ENCODE assay signal across 19 mouse cellular contexts in the genomic region with DNA sequence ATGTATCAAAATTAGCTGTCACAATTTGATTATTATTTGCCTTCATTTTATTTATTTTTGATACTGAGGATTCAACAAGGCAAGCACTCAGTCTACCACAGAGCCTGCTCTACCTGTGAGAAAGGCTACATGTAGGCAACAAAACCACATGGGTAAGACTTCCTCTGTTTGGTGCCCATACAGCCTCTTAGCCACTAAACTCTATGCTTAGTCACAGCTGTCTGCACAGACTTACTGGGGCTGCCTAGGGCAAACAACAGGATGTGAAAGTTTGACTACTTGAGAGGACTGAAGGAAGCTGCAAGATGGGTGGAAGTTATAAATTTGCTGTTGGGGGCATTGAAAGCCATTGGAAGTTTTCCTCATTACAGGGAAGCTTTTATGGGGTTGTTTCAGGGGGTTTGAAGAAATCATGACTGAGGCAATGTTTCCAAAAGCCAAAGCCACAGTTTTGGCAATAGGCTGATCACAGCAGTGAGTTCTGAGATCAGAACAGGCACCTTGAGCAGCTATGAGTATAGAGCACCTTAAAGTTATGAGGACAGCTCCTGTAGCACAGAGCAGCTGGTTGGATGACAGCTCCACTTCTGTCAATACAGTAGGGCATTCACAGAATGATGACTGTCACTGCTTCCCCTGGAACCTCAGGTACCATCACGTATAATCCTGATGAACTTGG. TPM values are rescaled to one million over a fixed set of nuclear protein-coding genes. Genes with fewer than 3 reads are reported as not detected.
A peak's percentile ranks its signal among the peaks of the same experiment; 100 is the strongest.
DNase-seq lines count a peak whose midpoint lies in the region; ATAC-seq and TF ChIP-seq lines count a peak whose summit lies in the region.
"Had no signal": no experiment of that assay in that cellular context is flagged by ENCODE, and none has a peak within 500 bp of the region (broad histone marks: within the 10 kb centered on the region; RNA-seq: fewer than 3 reads in every experiment).

No protein-coding gene starts in this region.

- H3K4me2 ChIP-seq in liver, embryonic 11.5 days = no peak overlapping the region
- H3K4me2 ChIP-seq: embryonic facial prominence, embryonic 15.5 days; forebrain, embryonic 13.5 days; hindbrain, embryonic 15.5 days; limb, embryonic 13.5 days; neural tube, embryonic 12.5 days had no signal

- no peak for TF ChIP-seq POLR2A in liver, adult 2 months (IDR thresholded peaks at IDR 0.05; ENCODE audit: extremely low read depth, insufficient read depth, low read length)
- no peak for TF ChIP-seq POLR2A in embryonic fibroblast, embryonic 13.5 days (IDR thresholded peaks at IDR 0.05; ENCODE audit: low read depth, low read length)

- no peak overlapping the region for H3K27ac ChIP-seq in liver, adult 2 months (replicated peaks; ENCODE audit: insufficient read depth, low read depth, low read length)
- H3K27ac ChIP-seq in liver, embryonic 11.5 days (ENCODE audit: low read depth, low read length) = no peak overlapping the region
- peak overlapping the region; percentile 61; the same call in 1 of the 2 replicates for H3K27ac ChIP-seq in embryonic fibroblast, embryonic 13.5 days (ENCODE audit: insufficient read depth, low read length)
- H3K27ac ChIP-seq: embryonic facial prominence, embryonic 15.5 days; forebrain, embryonic 13.5 days; hindbrain, embryonic 15.5 days; layer of hippocampus, adult 2 months; limb, embryonic 13.5 days; neural tube, embryonic 12.5 days had no signal

- H3K9me3 ChIP-seq in liver, embryonic 11.5 days (ENCODE audit: control insufficient read depth, low read length) = no peaks in the 10 kb centered on the region
- H3K9me3 ChIP-seq: embryonic facial prominence, embryonic 15.5 days; forebrain, embryonic 13.5 days; hindbrain, embryonic 15.5 days; limb, embryonic 13.5 days; neural tube, embryonic 12.5 days had no signal

- no peak overlapping the region for H3K4me3 ChIP-seq in liver, adult 2 months (ENCODE audit: insufficient read depth, low read depth, low read length)
- H3K4me3 ChIP-seq in liver, embryonic 11.5 days (ENCODE audit: low read depth, low read length) = no peak overlapping the region
- no peak overlapping the region for H3K4me3 ChIP-seq in embryonic fibroblast, embryonic 13.5 days (ENCODE audit: insufficient read depth, low read length)
- H3K4me3 ChIP-seq: embryonic facial prominence, embryonic 15.5 days; forebrain, embryonic 13.5 days; hindbrain, embryonic 15.5 days; layer of hippocampus, adult 2 months; limb, embryonic 13.5 days; neural tube, embryonic 12.5 days had no signal

- no peak for TF ChIP-seq CTCF in liver, adult 2 months (IDR thresholded peaks at IDR 0.05; ENCODE audit: low read depth, low read length)
- no peak for TF ChIP-seq CTCF in embryonic fibroblast, embryonic 13.5 days (IDR thresholded peaks at IDR 0.05; ENCODE audit: borderline replicate concordance, insufficient read depth, low read length)

- no peak for ATAC-seq in liver, embryonic 11.5 days (replicated peaks; ENCODE audit: low FRiP score)
- peak; percentile 66; the same call in 1 of the 2 replicates for ATAC-seq in monocyte, adult 5-6 weeks (replicated peaks; ENCODE audit: insufficient number of reproducible peaks, low FRiP score, low TSS enrichment, poor library complexity, severe bottlenecking)
- ATAC-seq: forebrain, embryonic 13.5 days; liver, postnatal 0 days had no signal

- DNase-seq in liver, adult 2 months (ENCODE audit: extremely low read depth, low read depth, low spot score) = peak; percentile 19
- DNase-seq in liver, embryonic 11.5 days (ENCODE audit: low spot score) = no peak
- DNase-seq in B cell, adult 2 months = peak; percentile 6
- DNase-seq in layer of hippocampus, adult 18-20 months (ENCODE audit: low spot score in 2 of 2) = no peak
- DNase-seq in cerebellum, adult 8-10 months = no peak
- no peak for DNase-seq in adrenal gland, postnatal 14 days
- DNase-seq: cerebellum, adult 11-12 months; heart, postnatal 14 days; liver, postnatal 0 days; lung, postnatal 4 days; right cerebral cortex, postnatal 25 days had no signal

- no peak overlapping the region for H3K9ac ChIP-seq in liver, adult 2 months (ENCODE audit: low read depth, low read length)
- H3K9ac ChIP-seq in liver, embryonic 11.5 days (ENCODE audit: low read depth, low read length) = no peak overlapping the region
- H3K9ac ChIP-seq: embryonic facial prominence, embryonic 15.5 days; forebrain, embryonic 13.5 days; hindbrain, embryonic 15.5 days; limb, embryonic 13.5 days; liver, postnatal 0 days; neural tube, embryonic 12.5 days had no signal

- H3K79me2 ChIP-seq in liver, adult 2 months (ENCODE audit: control insufficient read depth, insufficient read depth, low read length) = no peaks in the 10 kb centered on the region

- no peaks in the 10 kb centered on the region for H3K4me1 ChIP-seq in liver, adult 2 months (ENCODE audit: control insufficient read depth, insufficient read depth, low read length)
- H3K4me1 ChIP-seq in liver, embryonic 11.5 days (replicated peaks; ENCODE audit: control insufficient read depth, insufficient read depth, low read length) = no peaks in the 10 kb centered on the region
- peaks cover 10% of the 10 kb centered on the region for H3K4me1 ChIP-seq in embryonic fibroblast, embryonic 13.5 days (ENCODE audit: control insufficient read depth, insufficient read depth, low read length)
- H3K4me1 ChIP-seq: embryonic facial prominence, embryonic 15.5 days; forebrain, embryonic 13.5 days; hindbrain, embryonic 15.5 days; limb, embryonic 13.5 days; neural tube, embryonic 12.5 days had no signal

- no peaks in the 10 kb centered on the region for H3K27me3 ChIP-seq in liver, adult 2 months (ENCODE audit: control insufficient read depth, insufficient read depth, low read length)
- no peaks in the 10 kb centered on the region for H3K27me3 ChIP-seq in liver, embryonic 11.5 days (replicated peaks; ENCODE audit: control insufficient read depth, insufficient read depth, low read length)
- H3K27me3 ChIP-seq: embryonic facial prominence, embryonic 15.5 days; forebrain, embryonic 13.5 days; hindbrain, embryonic 15.5 days; limb, embryonic 13.5 days; neural tube, embryonic 12.5 days had no signal

- no peaks in the 10 kb centered on the region for H3K36me3 ChIP-seq in liver, adult 2 months (ENCODE audit: control insufficient read depth, insufficient read depth, low read length)
- no peaks in the 10 kb centered on the region for H3K36me3 ChIP-seq in liver, embryonic 11.5 days (ENCODE audit: control insufficient read depth, insufficient read depth, low read length)
- H3K36me3 ChIP-seq: embryonic facial prominence, embryonic 15.5 days; hindbrain, embryonic 15.5 days; limb, embryonic 13.5 days; neural tube, embryonic 12.5 days had no signal

- WGBS in liver, adult 2 months = 75% methylated on average over 1 of the region's 1 CpGs
- 96% methylated on average over 1 of the region's 1 CpGs for WGBS in liver, embryonic 11.5 days

RNA-seq across cellular contexts. Expression of a gene that starts 11.5 kb away (rescaled TPM):
- 1.8 and 1.9 TPM in 2 replicates for total RNA-seq in liver, adult 2 months (2014; rRNA removed)
- polyA plus RNA-seq in liver, adult 2 months (2012; rRNA removed) = 0.27 and 0.32 TPM in 2 replicates
- polyA plus RNA-seq in liver, embryonic 11.5 days (2014; fragmentation: Nextera tagmentation; extraction: Ambion mirVana) = 6.3 and 7.2 TPM in 2 replicates
- polyA plus RNA-seq in embryonic fibroblast, embryonic 13.5 days (2011; ENCODE audit: insufficient read length, low read depth, missing spikeins) = 26.8 and 38.7 TPM in 2 replicates
- total RNA-seq in monocyte, adult 5-6 weeks (2017) = 23.0 to 31.7 TPM (median 30.7 TPM) in 3 replicates
- total RNA-seq in layer of hippocampus, adult 18-20 months (2021) = 1 to 10 TPM in 1 of 2 experiments, under 1 TPM in 1; 0.66 to 1.1 TPM
- 4.0 and 4.1 TPM in 2 replicates for total RNA-seq in adrenal gland, postnatal 14 days (2021)

Comparison
In these comparisons a context has a peak if more than half of its experiments do, and no peak if none do; other contexts are left out.
1. DNase-seq: peak in liver, adult 2 months (single experiment) and B cell, adult 2 months (2 of 2); none in liver, embryonic 11.5 days (single experiment), layer of hippocampus, adult 18-20 months (0 of 2), cerebellum, adult 8-10 months (single experiment) and adrenal gland, postnatal 14 days (single experiment).